Comparison of ENCODE assay signal across 1 mouse cellular context in genomic region chr4:59783685-59784279, GRCm38 (mm10).
TF ChIP-seq lines count a peak whose summit lies in the region.

No protein-coding gene starts in this region.

TF ChIP-seq in MEL, 35 proteins besides CTCF, POLR2A, EP300 and RAD21 (continued from another document):
- TF ChIP-seq E2F4 (IDR thresholded peaks at IDR 0.05; ENCODE audit: borderline replicate concordance, low read depth, low read length) (peak; percentile 76; the same call in 1 of the 2 replicates), NRF1 (IDR thresholded peaks at IDR 0.05; ENCODE audit: insufficient read depth, low read depth, low read length, poor library complexity, severe bottlenecking) (no peak), SIN3A (IDR thresholded peaks at IDR 0.05; ENCODE audit: low read length) (peak; percentile 94), MEF2A (IDR thresholded peaks at IDR 0.05; ENCODE audit: extremely low read depth, insufficient replicate concordance, low read depth, low read length, poor library complexity, severe bottlenecking) (no peak), ZC3H11A (IDR thresholded peaks at IDR 0.05; ENCODE audit: low read depth, low read length) (no peak), NELFE (IDR thresholded peaks at IDR 0.05; ENCODE audit: low read depth, low read length) (peak; percentile 85)
